12 mouse cellular contexts compared by ENCODE assay signal in the genomic region with DNA sequence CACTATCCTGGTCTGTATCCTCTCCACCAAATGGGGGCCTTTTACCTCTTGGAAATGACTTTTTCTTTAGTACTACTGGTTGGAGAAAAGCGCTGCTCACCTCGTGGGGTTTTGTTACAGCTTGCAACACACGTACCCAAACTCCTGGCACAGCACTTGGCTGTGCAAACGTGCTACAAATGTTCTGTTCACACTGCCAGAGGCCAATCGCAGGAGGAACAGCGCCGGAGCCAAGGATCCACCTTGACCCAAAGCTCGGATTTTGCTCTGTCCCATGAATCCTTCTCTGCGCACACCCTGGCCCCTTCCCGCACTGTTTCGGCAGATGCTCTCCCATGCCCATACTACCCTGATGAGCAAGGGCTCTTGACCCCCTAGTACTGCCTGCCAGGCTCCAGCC. TPM values are rescaled to one million over a fixed set of nuclear protein-coding genes. Genes with fewer than 3 reads are reported as not detected.
DNase-seq lines count a peak whose midpoint lies in the region; ATAC-seq lines count a peak whose summit lies in the region.
"Had no signal": no experiment of that assay in that cellular context is flagged by ENCODE, and none has a peak within 500 bp of the region (broad histone marks: within the 10 kb centered on the region; RNA-seq: fewer than 3 reads in every experiment).

No protein-coding gene starts in this region.

- peaks cover 20% of the 10 kb centered on the region for H3K36me3 ChIP-seq in heart, embryonic 13.5 days
- peaks cover 11% of the 10 kb centered on the region; the same call in 1 of the 2 replicates for H3K36me3 ChIP-seq in midbrain, embryonic 12.5 days
- H3K36me3 ChIP-seq in midbrain, embryonic 14.5 days (ENCODE audit: control insufficient read depth, insufficient read depth, low read length), result peaks cover 11% of the 10 kb centered on the region; the same call in 1 of the 2 replicates
- peaks cover 28% of the 10 kb centered on the region for H3K36me3 ChIP-seq in limb, embryonic 12.5 days
- no peaks in the 10 kb centered on the region; the same call in 1 of the 2 replicates for H3K36me3 ChIP-seq in stomach, embryonic 16.5 days (ENCODE audit: control insufficient read depth, insufficient read depth, low read length)

- 40% methylated on average over 11 of the region's 11 CpGs for WGBS in heart, embryonic 13.5 days
- 52% methylated on average over 11 of the region's 11 CpGs for WGBS in midbrain, embryonic 12.5 days
- 58% methylated on average over 11 of the region's 11 CpGs for WGBS in midbrain, embryonic 14.5 days
- 46% methylated on average over 11 of the region's 11 CpGs for WGBS in limb, embryonic 12.5 days
- 45% methylated on average over 11 of the region's 11 CpGs for WGBS in stomach, embryonic 16.5 days

- peak overlapping the region; percentile 42; the same call in 1 of the 2 replicates for H3K9ac ChIP-seq in heart, embryonic 13.5 days
- 0 out of 2 replicates have a peak overlapping the region, but pooled peaks have one; percentile 17 for H3K9ac ChIP-seq in midbrain, embryonic 12.5 days (replicated peaks)
- H3K9ac ChIP-seq in midbrain, embryonic 14.5 days (replicated peaks; ENCODE audit: low read length), result no peak overlapping the region; the same call in 1 of the 2 replicates
- H3K9ac ChIP-seq in limb, embryonic 12.5 days (replicated peaks), result peak overlapping the region; percentile 44; the same call in 1 of the 2 replicates
- peak overlapping the region; percentile 20; the same call in 1 of the 2 replicates for H3K9ac ChIP-seq in stomach, embryonic 16.5 days (ENCODE audit: low read length)

- peaks cover 33% of the 10 kb centered on the region for H3K4me1 ChIP-seq in heart, embryonic 13.5 days
- no peaks in the 10 kb centered on the region for H3K4me1 ChIP-seq in midbrain, embryonic 12.5 days
- H3K4me1 ChIP-seq in midbrain, embryonic 14.5 days (ENCODE audit: control insufficient read depth, insufficient read depth, low read length), result no peaks in the 10 kb centered on the region
- peaks cover 8% of the 10 kb centered on the region; the same call in 1 of the 2 replicates for H3K4me1 ChIP-seq in limb, embryonic 12.5 days (replicated peaks)
- no peaks in the 10 kb centered on the region for H3K4me1 ChIP-seq in stomach, embryonic 16.5 days (ENCODE audit: control insufficient read depth, insufficient read depth, low read length)

- H3K4me3 ChIP-seq in heart, embryonic 13.5 days, result no peak overlapping the region
- no peak overlapping the region for H3K4me3 ChIP-seq in midbrain, embryonic 12.5 days
- no peak overlapping the region for H3K4me3 ChIP-seq in midbrain, embryonic 14.5 days (replicated peaks; ENCODE audit: low read depth, low read length)
- peak overlapping the region; percentile 16 for H3K4me3 ChIP-seq in limb, embryonic 12.5 days (replicated peaks)
- peak overlapping the region; percentile 29 for H3K4me3 ChIP-seq in stomach, embryonic 16.5 days (replicated peaks; ENCODE audit: low read length)
- H3K4me3 ChIP-seq: myocyte had no signal

- no peak for DNase-seq in heart, adult 18-20 months
- no peak for DNase-seq in midbrain, embryonic 14.5 days
- DNase-seq in gastrocnemius, postnatal 25 days, result no peak
- no peak for DNase-seq in spleen, postnatal 14 days (ENCODE audit: low spot score in 2 of 2)
- DNase-seq: adrenal gland, postnatal 25 days had no signal

- H3K27me3 ChIP-seq in heart, embryonic 13.5 days (replicated peaks), result peaks cover 29% of the 10 kb centered on the region
- peaks cover 23% of the 10 kb centered on the region for H3K27me3 ChIP-seq in midbrain, embryonic 12.5 days
- no peaks in the 10 kb centered on the region for H3K27me3 ChIP-seq in midbrain, embryonic 14.5 days (ENCODE audit: control insufficient read depth, insufficient read depth, low read length)
- peaks cover 29% of the 10 kb centered on the region for H3K27me3 ChIP-seq in limb, embryonic 12.5 days
- no peaks in the 10 kb centered on the region for H3K27me3 ChIP-seq in stomach, embryonic 16.5 days (ENCODE audit: control insufficient read depth, insufficient read depth, low read length)

- H3K9me3 ChIP-seq in heart, embryonic 13.5 days, result no peaks in the 10 kb centered on the region
- no peaks in the 10 kb centered on the region for H3K9me3 ChIP-seq in midbrain, embryonic 12.5 days
- no peaks in the 10 kb centered on the region for H3K9me3 ChIP-seq in midbrain, embryonic 14.5 days (ENCODE audit: control insufficient read depth, low read length)
- H3K9me3 ChIP-seq in limb, embryonic 12.5 days, result no peaks in the 10 kb centered on the region
- no peaks in the 10 kb centered on the region for H3K9me3 ChIP-seq in stomach, embryonic 16.5 days (replicated peaks; ENCODE audit: control insufficient read depth, low read length)

- no peak overlapping the region for H3K27ac ChIP-seq in heart, embryonic 13.5 days (replicated peaks)
- H3K27ac ChIP-seq in midbrain, embryonic 12.5 days (replicated peaks), result no peak overlapping the region
- H3K27ac ChIP-seq in midbrain, embryonic 14.5 days (replicated peaks; ENCODE audit: low read depth, low read length), result no peak overlapping the region
- H3K27ac ChIP-seq in limb, embryonic 12.5 days, result no peak overlapping the region
- H3K27ac ChIP-seq in stomach, embryonic 16.5 days (ENCODE audit: low read length), result no peak overlapping the region

- peak overlapping the region; percentile 44 for H3K4me2 ChIP-seq in heart, embryonic 13.5 days
- no peak overlapping the region for H3K4me2 ChIP-seq in midbrain, embryonic 12.5 days (replicated peaks)
- H3K4me2 ChIP-seq in midbrain, embryonic 14.5 days (ENCODE audit: low read length), result no peak overlapping the region; the same call in 1 of the 2 replicates
- peak overlapping the region; percentile 36 for H3K4me2 ChIP-seq in limb, embryonic 12.5 days
- peak overlapping the region; percentile 52 for H3K4me2 ChIP-seq in stomach, embryonic 16.5 days (ENCODE audit: low read depth, low read length)

- no peak for ATAC-seq in heart, embryonic 13.5 days (ENCODE audit: extremely low read depth, insufficient number of reproducible peaks, low FRiP score, low TSS enrichment)
- ATAC-seq in midbrain, embryonic 12.5 days (ENCODE audit: low FRiP score, low read depth), result no peak
- no peak for ATAC-seq in midbrain, embryonic 14.5 days (ENCODE audit: low FRiP score, low TSS enrichment)
- no peak for ATAC-seq in limb, embryonic 12.5 days (ENCODE audit: insufficient number of reproducible peaks, insufficient read depth, low FRiP score, low TSS enrichment, low read depth)
- no peak for ATAC-seq in stomach, embryonic 16.5 days (ENCODE audit: insufficient read depth, low FRiP score)

RNA-seq across cellular contexts. Expression of gene Gnmt, which starts 0.5 kb away (rescaled TPM):
- 1.5 and 2.0 TPM in 2 replicates for polyA plus RNA-seq in heart, embryonic 13.5 days (2015; fragmentation: Nextera tagmentation; extraction: Ambion mirVana)
- total RNA-seq in heart, adult 18-20 months (2021), result 1 to 10 TPM; 3.7 to 4.1 TPM
- 0.52 and 0.75 TPM in 2 replicates for polyA plus RNA-seq in midbrain, embryonic 12.5 days (2016; fragmentation: Nextera tagmentation; extraction: Ambion mirVana)
- polyA plus RNA-seq in midbrain, embryonic 14.5 days (2014; fragmentation: Nextera tagmentation; extraction: Ambion mirVana), result 0.71 and 0.85 TPM in 2 replicates
- polyA plus RNA-seq in limb, embryonic 12.5 days (2016; fragmentation: Nextera tagmentation; extraction: Ambion mirVana), result 0.48 and 0.73 TPM in 2 replicates
- 17.1 and 21.8 TPM in 2 replicates for polyA plus RNA-seq in stomach, embryonic 16.5 days (2015; fragmentation: Nextera tagmentation; extraction: Ambion mirVana)
- total RNA-seq in gastrocnemius, postnatal 25 days (2021), result 1 to 10 TPM; 1.1 to 1.2 TPM
- total RNA-seq: common myeloid progenitor, adult 5-6 weeks; granulocyte monocyte progenitor cell, adult 5-6 weeks had no signal

RNA-seq across cellular contexts. Expression of gene Pex6, which starts 17.2 kb away (rescaled TPM):
- 11.6 and 12.2 TPM in 2 replicates for polyA plus RNA-seq in heart, embryonic 13.5 days (2015; fragmentation: Nextera tagmentation; extraction: Ambion mirVana)
- total RNA-seq in heart, adult 18-20 months (2021), result 10 to 100 TPM; 36.1 to 39.2 TPM
- polyA plus RNA-seq in midbrain, embryonic 12.5 days (2016; fragmentation: Nextera tagmentation; extraction: Ambion mirVana), result 33.7 and 36.0 TPM in 2 replicates
- 20.2 and 24.5 TPM in 2 replicates for polyA plus RNA-seq in midbrain, embryonic 14.5 days (2014; fragmentation: Nextera tagmentation; extraction: Ambion mirVana)
- polyA plus RNA-seq in limb, embryonic 12.5 days (2016; fragmentation: Nextera tagmentation; extraction: Ambion mirVana), result 37.7 and 42.1 TPM in 2 replicates
- 14.7 and 15.0 TPM in 2 replicates for polyA plus RNA-seq in stomach, embryonic 16.5 days (2015; fragmentation: Nextera tagmentation; extraction: Ambion mirVana)
- total RNA-seq in gastrocnemius, postnatal 25 days (2021), result 10 to 100 TPM; 12.5 to 14.0 TPM

RNA-seq across cellular contexts. Expression of gene Cnpy3, which starts 23.5 kb away (rescaled TPM):
- polyA plus RNA-seq in heart, embryonic 13.5 days (2015; fragmentation: Nextera tagmentation; extraction: Ambion mirVana), result 47.7 and 52.8 TPM in 2 replicates
- 10 to 100 TPM; 16.5 to 18.2 TPM for total RNA-seq in heart, adult 18-20 months (2021)
- polyA plus RNA-seq in midbrain, embryonic 12.5 days (2016; fragmentation: Nextera tagmentation; extraction: Ambion mirVana), result 54.1 and 54.6 TPM in 2 replicates
- 57.3 and 59.5 TPM in 2 replicates for polyA plus RNA-seq in midbrain, embryonic 14.5 days (2014; fragmentation: Nextera tagmentation; extraction: Ambion mirVana)
- 58.5 and 64.8 TPM in 2 replicates for polyA plus RNA-seq in limb, embryonic 12.5 days (2016; fragmentation: Nextera tagmentation; extraction: Ambion mirVana)
- polyA plus RNA-seq in stomach, embryonic 16.5 days (2015; fragmentation: Nextera tagmentation; extraction: Ambion mirVana), result 70.7 and 74.0 TPM in 2 replicates
- 10 to 100 TPM in 1 of 2 experiments, 1 to 10 TPM in 1; 8.3 to 11.8 TPM for total RNA-seq in gastrocnemius, postnatal 25 days (2021)

RNA-seq across cellular contexts. Expression of gene Ppp2r5d, which starts 23.6 kb away (rescaled TPM):
- polyA plus RNA-seq in heart, embryonic 13.5 days (2015; fragmentation: Nextera tagmentation; extraction: Ambion mirVana), result 54.9 and 57.7 TPM in 2 replicates
- 10 to 100 TPM; 29.0 to 30.0 TPM for total RNA-seq in heart, adult 18-20 months (2021)
- 111 and 113 TPM in 2 replicates for polyA plus RNA-seq in midbrain, embryonic 12.5 days (2016; fragmentation: Nextera tagmentation; extraction: Ambion mirVana)
- 68.3 and 81.4 TPM in 2 replicates for polyA plus RNA-seq in midbrain, embryonic 14.5 days (2014; fragmentation: Nextera tagmentation; extraction: Ambion mirVana)
- polyA plus RNA-seq in limb, embryonic 12.5 days (2016; fragmentation: Nextera tagmentation; extraction: Ambion mirVana), result 108 and 117 TPM in 2 replicates
- polyA plus RNA-seq in stomach, embryonic 16.5 days (2015; fragmentation: Nextera tagmentation; extraction: Ambion mirVana), result 71.7 and 82.4 TPM in 2 replicates
- 10 to 100 TPM; 24.0 to 28.3 TPM for total RNA-seq in gastrocnemius, postnatal 25 days (2021)

RNA-seq across cellular contexts. Expression of gene Ptcra, which starts 35.0 kb away (rescaled TPM):
- polyA plus RNA-seq in heart, embryonic 13.5 days (2015; fragmentation: Nextera tagmentation; extraction: Ambion mirVana), result 0.23 and 0.44 TPM in 2 replicates
- not detected for total RNA-seq in heart, adult 18-20 months (2021)
- 0.55 and 0.65 TPM in 2 replicates for polyA plus RNA-seq in midbrain, embryonic 12.5 days (2016; fragmentation: Nextera tagmentation; extraction: Ambion mirVana)
- polyA plus RNA-seq in midbrain, embryonic 14.5 days (2014; fragmentation: Nextera tagmentation; extraction: Ambion mirVana), result 0.22 TPM in 1 of 2 replicates, not detected in the other
- polyA plus RNA-seq in limb, embryonic 12.5 days (2016; fragmentation: Nextera tagmentation; extraction: Ambion mirVana), result 0.16 and 0.55 TPM in 2 replicates
- polyA plus RNA-seq in stomach, embryonic 16.5 days (2015; fragmentation: Nextera tagmentation; extraction: Ambion mirVana), result 0.17 TPM in 1 of 2 replicates, not detected in the other
- total RNA-seq in gastrocnemius, postnatal 25 days (2021), result not detected
- total RNA-seq: adrenal gland, postnatal 25 days; common myeloid progenitor, adult 5-6 weeks; granulocyte monocyte progenitor cell, adult 5-6 weeks had no signal

Comparison
In these comparisons a context has a peak if more than half of its experiments do, and no peak if none do; other contexts are left out.
1. H3K4me2 ChIP-seq: peak in heart, embryonic 13.5 days (single experiment), limb, embryonic 12.5 days (single experiment) and stomach, embryonic 16.5 days (single experiment); none in midbrain, embryonic 12.5 days (single experiment) and midbrain, embryonic 14.5 days (single experiment).
2. H3K4me3 ChIP-seq: peak in limb, embryonic 12.5 days (single experiment) and stomach, embryonic 16.5 days (single experiment); none in heart, embryonic 13.5 days (single experiment), midbrain, embryonic 12.5 days (single experiment) and midbrain, embryonic 14.5 days (single experiment).